Mouse (Mus musculus): ENCODE data around the gene Gm7697.
A peak's percentile ranks its signal among the peaks of the same experiment; 100 is the strongest.
"Not testable (repeated sequence)": the region's sequence is repeated elsewhere in the genome, so short reads cannot be mapped to it uniquely, and the experiment has no call there.

The Gm7697 gene

GRCm38 (mm10) chr8:69522876-69523275 is at the start of gene Gm7697:
Gene Gm7697 (minus strand): TSS chr8:69522976.
- not testable (repeated sequence) for DNase-seq

- not testable (repeated sequence) for DNase-seq
Measured at GRCm38 (mm10) chr8:69551249-69551648, 28.5 kb upstream of the Gm7697 start.

GRCm38 (mm10) chr8:69549556-69549955 is 26.8 kb upstream of the Gm7697 start:
- peak; percentile 75 for DNase-seq

- DNase-seq: not testable (repeated sequence)
Measured at GRCm38 (mm10) chr8:69548114-69548513, 25.3 kb upstream of the Gm7697 start.

GRCm38 (mm10) chr8:69547208-69547607 is 24.4 kb upstream of the Gm7697 start:
- not testable (repeated sequence) for DNase-seq

GRCm38 (mm10) chr8:69545020-69545419 is 22.2 kb upstream of the Gm7697 start:
- DNase-seq: not testable (repeated sequence)

- not testable (repeated sequence) for DNase-seq
Measured at GRCm38 (mm10) chr8:69544511-69544910, 21.7 kb upstream of the Gm7697 start.

- DNase-seq: not testable (repeated sequence)
Measured at GRCm38 (mm10) chr8:69543984-69544383, 21.2 kb upstream of the Gm7697 start.

GRCm38 (mm10) chr8:69540764-69541163 is 18.0 kb upstream of the Gm7697 start:
- not testable (repeated sequence) for DNase-seq

- not testable (repeated sequence) for DNase-seq
Measured at GRCm38 (mm10) chr8:69540331-69540730, 17.6 kb upstream of the Gm7697 start.

GRCm38 (mm10) chr8:69474946-69475345 is 47.8 kb downstream of the Gm7697 start:
- DNase-seq: not testable (repeated sequence)

- DNase-seq: not testable (repeated sequence)
Measured at GRCm38 (mm10) chr8:69453465-69453864, 69.3 kb downstream of the Gm7697 start, which contains the start of gene Gm9495. Gene Gm9495 (minus strand): TSS chr8:69453565.
